Mouse (Mus musculus) brain, adult 2 months (tissue): ENCODE results near the gene Rabggtb.
A peak's percentile ranks its signal among the peaks of the same experiment; 100 is the strongest.
"Not testable (repeated sequence)": the region's sequence is repeated elsewhere in the genome, so short reads cannot be mapped to it uniquely, and the experiment has no call there.

Source experiments
- DNase-seq: peaks from one replicate; pipeline ENCODE4 v3.0.0; 2011; ENCODE audit warnings: low read depth, low spot score

Gene Rabggtb

GRCm38 (mm10) chr3:153867149-153868136, 45.4 kb downstream of the Rabggtb start:
- peak; percentile 61 for DNase-seq

GRCm38 (mm10) chr3:153864636-153865429, 48.0 kb downstream of the Rabggtb start:
- no peak for DNase-seq

- DNase-seq = no peak
Observed at GRCm38 (mm10) chr3:153863816-153864215, 49.0 kb downstream of the Rabggtb start.

GRCm38 (mm10) chr3:153860392-153860791, 52.4 kb downstream of the Rabggtb start:
- not testable (repeated sequence) for DNase-seq

GRCm38 (mm10) chr3:153858350-153859001, 54.3 kb downstream of the Rabggtb start:
- DNase-seq = no peak
